ENCODE assay signal across 20 mouse cellular contexts in genomic region chr6:140342881-140343280, GRCm38 (mm10).
DNase-seq lines count a peak whose midpoint lies in the region; ATAC-seq and TF ChIP-seq lines count a peak whose summit lies in the region.
"Had no signal": no experiment of that assay in that cellular context is flagged by ENCODE, and none has a peak within 500 bp of the region (broad histone marks: within the 10 kb centered on the region; RNA-seq: fewer than 3 reads in every experiment).

No protein-coding gene starts in this region.

- DNase-seq in embryo, embryonic 10.5 days (ENCODE audit: low spot score), result peak; percentile 17
- no peak for DNase-seq in embryo, embryonic 10 days (ENCODE audit: low spot score)
- DNase-seq in left cerebral cortex, adult 2 months (ENCODE audit: extremely low spot score in 1 of 2, low spot score in 2 of 2), result no peak
- DNase-seq in lung, adult 18-20 months, result no peak
- DNase-seq: adrenal gland, postnatal 36 days; cerebellum, adult 9-10 months; gastrocnemius, postnatal 14 days; heart, postnatal 10 days; liver; lung, adult 2 months had no signal

- no peak overlapping the region for H3K4me2 ChIP-seq in neural tube, embryonic 12.5 days (replicated peaks)
- no peak overlapping the region for H3K4me2 ChIP-seq in neural tube, embryonic 15.5 days
- no peak overlapping the region for H3K4me2 ChIP-seq in midbrain, embryonic 13.5 days (replicated peaks)
- H3K4me2 ChIP-seq: kidney, embryonic 15.5 days; stomach, embryonic 15.5 days had no signal

- no peaks in the 10 kb centered on the region for H3K9me3 ChIP-seq in neural tube, embryonic 12.5 days
- no peaks in the 10 kb centered on the region for H3K9me3 ChIP-seq in neural tube, embryonic 15.5 days (replicated peaks)
- H3K9me3 ChIP-seq in midbrain, embryonic 13.5 days, result no peaks in the 10 kb centered on the region
- H3K9me3 ChIP-seq: heart, embryonic 10.5 days; stomach, embryonic 15.5 days had no signal

- no peak overlapping the region for H3K27ac ChIP-seq in neural tube, embryonic 12.5 days
- no peak overlapping the region for H3K27ac ChIP-seq in neural tube, embryonic 15.5 days (replicated peaks)
- H3K27ac ChIP-seq in midbrain, embryonic 13.5 days, result peak overlapping the region; percentile 14; the same call in 1 of the 2 replicates
- H3K27ac ChIP-seq in left cerebral cortex, adult 2 months, result no peak overlapping the region
- H3K27ac ChIP-seq: heart, embryonic 10.5 days; kidney, embryonic 15.5 days; macrophage; stomach, embryonic 15.5 days had no signal

- TF ChIP-seq CTCF in left cerebral cortex, adult 2 months (IDR thresholded peaks at IDR 0.05), result no peak

- H3K36me3 ChIP-seq in neural tube, embryonic 12.5 days, result no peaks in the 10 kb centered on the region
- no peaks in the 10 kb centered on the region for H3K36me3 ChIP-seq in neural tube, embryonic 15.5 days
- no peaks in the 10 kb centered on the region for H3K36me3 ChIP-seq in midbrain, embryonic 13.5 days
- H3K36me3 ChIP-seq: G1E; heart, embryonic 10.5 days; kidney, embryonic 15.5 days; stomach, embryonic 15.5 days had no signal

- no peak overlapping the region for H3K4me3 ChIP-seq in neural tube, embryonic 12.5 days
- H3K4me3 ChIP-seq in neural tube, embryonic 15.5 days (replicated peaks), result no peak overlapping the region
- H3K4me3 ChIP-seq in midbrain, embryonic 13.5 days (replicated peaks), result no peak overlapping the region
- no peak overlapping the region for H3K4me3 ChIP-seq in left cerebral cortex, adult 2 months
- H3K4me3 ChIP-seq: heart, embryonic 10.5 days; kidney, embryonic 15.5 days; stomach, embryonic 15.5 days had no signal

- 42% methylated on average over 1 of the region's 1 CpGs for WGBS in neural tube, embryonic 12.5 days
- WGBS in neural tube, embryonic 15.5 days, result 18% methylated on average over 1 of the region's 1 CpGs
- 21% methylated on average over 1 of the region's 1 CpGs for WGBS in midbrain, embryonic 13.5 days

- ATAC-seq in neural tube, embryonic 12.5 days (ENCODE audit: low FRiP score, low read depth), result peak; percentile 51
- no peak for ATAC-seq in neural tube, embryonic 15.5 days (ENCODE audit: low FRiP score)
- peak; percentile 77 for ATAC-seq in midbrain, embryonic 13.5 days
- no peak for ATAC-seq in cerebellum, adult (ENCODE audit: insufficient number of reproducible peaks, low FRiP score, low TSS enrichment)
- ATAC-seq: CD4-positive, CD25-positive, alpha-beta regulatory T cell, adult 4 months had no signal

- no peak overlapping the region for H3K9ac ChIP-seq in neural tube, embryonic 12.5 days
- no peak overlapping the region for H3K9ac ChIP-seq in neural tube, embryonic 15.5 days (replicated peaks)
- no peak overlapping the region for H3K9ac ChIP-seq in midbrain, embryonic 13.5 days (replicated peaks)
- H3K9ac ChIP-seq: kidney, embryonic 15.5 days; stomach, embryonic 15.5 days had no signal

- peaks cover 12% of the 10 kb centered on the region for H3K4me1 ChIP-seq in neural tube, embryonic 12.5 days
- peaks cover 12% of the 10 kb centered on the region for H3K4me1 ChIP-seq in neural tube, embryonic 15.5 days
- peaks cover 28% of the 10 kb centered on the region for H3K4me1 ChIP-seq in midbrain, embryonic 13.5 days (replicated peaks)
- H3K4me1 ChIP-seq: stomach, embryonic 15.5 days had no signal

- H3K27me3 ChIP-seq in neural tube, embryonic 12.5 days (replicated peaks), result no peaks in the 10 kb centered on the region
- H3K27me3 ChIP-seq in neural tube, embryonic 15.5 days (replicated peaks), result no peaks in the 10 kb centered on the region
- no peaks in the 10 kb centered on the region for H3K27me3 ChIP-seq in midbrain, embryonic 13.5 days
- H3K27me3 ChIP-seq: kidney, embryonic 15.5 days; stomach, embryonic 15.5 days had no signal

- intact Hi-C loops in left cerebral cortex, adult 2 months (cut with DNase I), result no loop called here

Comparison
In these comparisons a context has a peak if more than half of its experiments do, and no peak if none do; other contexts are left out.
1. ATAC-seq: peak in neural tube, embryonic 12.5 days (single experiment) and midbrain, embryonic 13.5 days (single experiment); none in neural tube, embryonic 15.5 days (single experiment) and cerebellum, adult (single experiment).